Mouse (Mus musculus): ENCODE measurements at regions not wholly inside any gene's neighbourhood (a gene's known extent, or its start where the extent isn't known, plus 50 kb on each side); places are given as distances from the start of the nearest gene placed in this dataset.

DNA sequence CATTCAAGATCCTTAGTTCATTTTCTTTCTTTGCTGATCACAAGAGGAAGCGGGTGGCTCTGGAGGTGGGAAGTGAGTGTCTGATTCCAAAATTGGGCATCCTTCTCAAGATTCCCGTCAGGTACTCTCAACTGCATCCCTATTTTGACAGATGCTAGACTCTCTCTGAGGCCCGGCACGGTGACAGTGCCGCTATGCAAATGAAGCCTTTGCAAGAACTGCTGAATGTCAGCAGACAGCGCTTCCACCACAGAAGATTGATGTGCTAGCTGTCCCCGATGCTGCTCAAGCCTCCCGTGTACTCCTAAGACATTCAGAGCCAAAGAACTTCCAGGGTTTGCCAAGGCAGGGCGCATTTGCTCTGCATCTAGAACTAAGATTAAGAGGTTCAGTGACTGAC lies 50.9 kb upstream of the Cpne4 start:
- no peaks in the 10 kb centered on the region for H3K4me1 ChIP-seq
- DNase-seq (ENCODE audit: low spot score), result no peak
- 63% methylated on average over 9 of the region's 9 CpGs for WGBS

GRCm38 (mm10) chr9:104490696-104491095 lies 56.4 kb upstream of the Cpne4 start:
- no peak overlapping the region for H3K4me3 ChIP-seq
- H3K36me3 ChIP-seq, result no peaks in the 10 kb centered on the region
- no peaks in the 10 kb centered on the region for H3K27me3 ChIP-seq (ENCODE audit: insufficient read depth, poor library complexity, severe bottlenecking)
- no peak for DNase-seq (ENCODE audit: low spot score)
- no peaks in the 10 kb centered on the region for H3K9me3 ChIP-seq
- no peaks in the 10 kb centered on the region for H3K4me1 ChIP-seq
- no peak overlapping the region for H3K27ac ChIP-seq

More for the DNA sequence above, 50.9 kb upstream of the Cpne4 start:
- Histone ChIP-seq H3K36me3 (no peaks in the 10 kb centered on the region), H3K9me3 (no peaks in the 10 kb centered on the region), H3K27me3 (ENCODE audit: insufficient read depth, poor library complexity, severe bottlenecking) (no peaks in the 10 kb centered on the region), H3K27ac (no peak overlapping the region), H3K4me3 (no peak overlapping the region)

DNA sequence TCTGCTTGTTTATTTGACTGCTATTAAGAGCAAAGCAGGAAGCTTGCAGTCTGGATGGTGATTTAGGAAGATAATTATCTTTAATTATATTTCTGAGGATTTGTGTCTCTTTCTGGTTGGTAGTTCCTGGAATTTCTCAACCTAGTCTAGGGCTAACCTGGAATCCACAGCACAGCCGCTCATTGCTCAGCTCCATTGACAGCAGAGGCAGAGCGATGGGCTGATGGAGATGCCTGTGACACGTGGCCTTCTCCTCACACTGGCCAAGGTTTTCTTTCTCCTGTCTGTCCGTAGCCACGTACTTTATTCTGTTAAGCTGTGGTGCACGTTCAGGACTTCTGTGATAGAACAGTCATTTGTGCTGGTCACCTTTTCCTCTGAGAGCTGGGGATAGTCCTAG lies 57.7 kb upstream of the Cpne4 start:
- H3K36me3 ChIP-seq, result no peaks in the 10 kb centered on the region
- WGBS, result 71% methylated on average over 6 of the region's 6 CpGs
- H3K27me3 ChIP-seq (ENCODE audit: insufficient read depth, poor library complexity, severe bottlenecking), result no peaks in the 10 kb centered on the region
- DNase-seq (ENCODE audit: low spot score), result no peak
- H3K4me1 ChIP-seq, result no peaks in the 10 kb centered on the region
- H3K27ac ChIP-seq, result no peak overlapping the region
- H3K9me3 ChIP-seq, result no peaks in the 10 kb centered on the region
- H3K4me3 ChIP-seq, result no peak overlapping the region

DNA sequence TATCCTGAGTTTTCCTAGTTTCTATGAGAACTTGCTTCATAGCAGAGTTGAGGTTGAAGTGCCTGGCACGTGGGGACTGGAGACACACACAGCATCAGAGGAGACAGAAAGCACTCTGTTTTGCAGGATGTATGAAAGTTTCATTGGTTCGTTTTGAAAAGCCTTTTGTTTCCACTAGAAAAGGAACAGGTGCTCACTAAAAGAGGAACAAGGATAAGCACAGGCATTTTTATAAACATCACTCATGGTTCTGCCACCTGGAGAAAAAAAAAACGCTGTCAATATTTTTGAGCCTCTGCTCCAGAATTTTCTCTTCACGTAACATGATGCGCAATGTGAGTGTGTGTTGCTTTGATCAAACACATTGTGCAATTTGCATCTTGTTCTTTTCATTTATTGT lies 64.6 kb upstream of the Cpne4 start:
- no peaks in the 10 kb centered on the region for H3K36me3 ChIP-seq
- H3K27me3 ChIP-seq (ENCODE audit: insufficient read depth, poor library complexity, severe bottlenecking), result no peaks in the 10 kb centered on the region
- H3K9me3 ChIP-seq, result no peaks in the 10 kb centered on the region
- no peaks in the 10 kb centered on the region for H3K4me1 ChIP-seq
- DNase-seq (ENCODE audit: low spot score), result no peak
- H3K27ac ChIP-seq, result no peak overlapping the region
- 72% methylated on average over 5 of the region's 5 CpGs for WGBS
- H3K4me3 ChIP-seq, result no peak overlapping the region

DNA sequence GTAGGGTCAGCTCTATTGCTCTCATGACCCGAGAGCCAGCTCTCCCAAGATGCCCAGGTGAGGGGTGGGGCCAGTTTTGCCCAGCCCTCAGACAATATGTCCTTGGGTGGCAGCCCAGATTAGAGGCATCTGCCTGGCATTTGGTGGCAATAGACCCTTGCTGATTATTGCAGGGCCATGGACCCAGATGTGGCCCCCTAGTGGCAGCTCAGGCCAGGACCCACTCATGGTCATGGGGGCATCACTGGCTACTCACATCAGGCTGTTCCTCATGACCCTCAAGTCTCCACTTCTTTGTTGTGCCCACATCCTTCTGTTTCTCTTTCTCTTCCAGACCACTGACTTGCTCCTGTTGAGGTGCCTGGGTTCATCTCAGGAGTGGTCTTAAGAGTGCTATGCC lies 66.4 kb upstream of the Cpne4 start:
- Histone ChIP-seq H3K4me1 (no peaks in the 10 kb centered on the region), H3K27me3 (ENCODE audit: insufficient read depth, poor library complexity, severe bottlenecking) (no peaks in the 10 kb centered on the region), H3K27ac (no peak overlapping the region), H3K36me3 (no peaks in the 10 kb centered on the region), H3K9me3 (no peaks in the 10 kb centered on the region), H3K4me3 (no peak overlapping the region)
- DNase-seq (ENCODE audit: low spot score), result no peak
- WGBS, result 56% methylated on average over 1 of the region's 1 CpGs

DNA sequence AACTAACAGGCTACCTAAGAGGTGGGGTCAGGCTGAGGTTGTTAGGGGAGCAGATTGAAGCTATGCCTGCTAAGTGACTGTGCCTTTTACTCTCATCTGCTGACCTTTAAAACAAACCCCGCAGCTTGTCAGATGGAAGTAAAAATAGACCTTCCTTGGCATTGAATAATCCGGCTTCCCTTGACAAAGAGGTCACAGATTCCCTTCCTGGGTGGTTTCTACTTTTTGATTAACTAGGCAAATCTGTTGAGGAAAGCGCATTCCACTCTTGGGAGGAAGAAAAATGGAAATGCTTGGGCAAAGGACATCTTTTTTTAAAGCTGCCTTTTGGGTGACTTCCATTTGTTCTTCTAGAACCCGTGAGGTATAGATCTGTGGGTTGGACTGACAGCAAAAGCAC lies 72.3 kb upstream of the Cpne4 start:
- Histone ChIP-seq H3K36me3 (no peaks in the 10 kb centered on the region), H3K4me3 (no peak overlapping the region), H3K9me3 (no peaks in the 10 kb centered on the region), H3K27ac (no peak overlapping the region), H3K27me3 (ENCODE audit: insufficient read depth, poor library complexity, severe bottlenecking) (no peaks in the 10 kb centered on the region), H3K4me1 (no peaks in the 10 kb centered on the region)
- WGBS, result 63% methylated on average over 4 of the region's 4 CpGs
- no peak for DNase-seq (ENCODE audit: low spot score)

GRCm38 (mm10) chr9:104467238-104467637 lies 79.8 kb upstream of the Cpne4 start:
- 59% methylated on average over 1 of the region's 1 CpGs for WGBS

DNA sequence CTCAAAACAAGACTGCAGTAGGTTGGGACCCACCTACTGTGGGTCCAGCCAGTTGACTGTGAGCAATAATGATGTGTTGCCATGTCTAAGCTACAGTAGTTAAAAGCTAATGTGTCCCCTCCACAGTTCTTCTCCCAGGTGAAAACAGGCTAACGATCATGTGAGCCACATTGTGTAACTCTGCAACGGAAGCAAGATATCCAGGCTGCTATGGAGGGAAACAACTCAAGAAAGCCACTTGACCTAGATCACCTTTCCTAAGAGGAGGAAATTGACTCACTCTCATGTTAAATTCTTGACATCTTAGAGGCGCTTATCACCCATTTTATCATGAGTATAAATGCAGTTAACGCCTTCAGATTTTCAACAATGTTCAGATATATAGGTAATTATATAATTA lies 83.4 kb upstream of the Cpne4 start:
- H3K9me3 ChIP-seq, result no peaks in the 10 kb centered on the region
- 68% methylated on average over 4 of the region's 4 CpGs for WGBS
- no peaks in the 10 kb centered on the region for H3K27me3 ChIP-seq (ENCODE audit: insufficient read depth, poor library complexity, severe bottlenecking)
- no peaks in the 10 kb centered on the region for H3K36me3 ChIP-seq
- no peak overlapping the region for H3K4me3 ChIP-seq
- no peak for DNase-seq (ENCODE audit: low spot score)
- H3K4me1 ChIP-seq, result no peaks in the 10 kb centered on the region
- H3K27ac ChIP-seq, result no peak overlapping the region

More at GRCm38 (mm10) chr9:104467238-104467637, 79.8 kb upstream of the Cpne4 start:
- DNase-seq (ENCODE audit: low spot score), result no peak
- Histone ChIP-seq H3K4me1 (no peaks in the 10 kb centered on the region), H3K9me3 (no peaks in the 10 kb centered on the region), H3K4me3 (no peak overlapping the region), H3K27ac (no peak overlapping the region), H3K36me3 (no peaks in the 10 kb centered on the region), H3K27me3 (ENCODE audit: insufficient read depth, poor library complexity, severe bottlenecking) (no peaks in the 10 kb centered on the region)

GRCm38 (mm10) chr9:104460133-104460532 lies 87.0 kb upstream of the Cpne4 start:
- no peak overlapping the region for H3K27ac ChIP-seq
- H3K9me3 ChIP-seq, result no peaks in the 10 kb centered on the region
- H3K4me1 ChIP-seq, result no peaks in the 10 kb centered on the region
- H3K36me3 ChIP-seq, result no peaks in the 10 kb centered on the region
- no peaks in the 10 kb centered on the region for H3K27me3 ChIP-seq (ENCODE audit: insufficient read depth, poor library complexity, severe bottlenecking)
- no peak overlapping the region for H3K4me3 ChIP-seq
- DNase-seq (ENCODE audit: low spot score), result no peak

GRCm38 (mm10) chr9:104457635-104458034 lies 89.5 kb upstream of the Cpne4 start:
- Histone ChIP-seq H3K4me3 (no peak overlapping the region), H3K27ac (no peak overlapping the region), H3K9me3 (no peaks in the 10 kb centered on the region), H3K27me3 (ENCODE audit: insufficient read depth, poor library complexity, severe bottlenecking) (no peaks in the 10 kb centered on the region), H3K36me3 (no peaks in the 10 kb centered on the region), H3K4me1 (no peaks in the 10 kb centered on the region)
- WGBS, result 40% methylated on average over 4 of the region's 4 CpGs
- no peak for DNase-seq (ENCODE audit: low spot score)

DNA sequence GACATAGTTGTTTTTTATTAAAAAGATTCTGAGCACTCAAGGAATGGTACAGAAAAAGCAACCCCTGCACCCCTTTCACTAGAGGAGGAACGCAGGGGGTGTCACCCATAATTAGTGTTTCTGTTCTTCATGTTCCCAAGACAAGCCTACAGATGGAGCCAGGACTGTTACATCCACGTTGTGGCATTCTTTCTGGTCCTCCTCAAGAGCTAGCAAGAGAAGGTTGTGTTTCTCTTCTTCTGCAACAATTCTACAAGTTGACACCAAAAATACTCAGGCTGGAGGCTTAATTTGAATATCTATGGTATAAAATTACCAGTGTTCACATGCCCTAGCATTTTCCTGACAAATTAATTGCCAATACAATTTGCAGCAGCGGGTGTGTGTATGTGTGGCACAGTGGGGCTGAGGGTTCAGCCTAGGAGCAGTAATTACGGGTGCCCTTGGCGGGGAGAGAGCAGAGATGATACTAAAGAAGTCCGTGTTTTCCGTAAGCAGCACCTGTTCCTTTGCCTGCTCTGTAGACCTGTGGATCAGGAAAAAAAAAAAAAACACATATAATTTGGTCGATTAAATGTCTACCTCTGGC lies 98.4 kb upstream of the Cpne4 start:
- no peaks in the 10 kb centered on the region for H3K27me3 ChIP-seq (ENCODE audit: insufficient read depth, poor library complexity, severe bottlenecking)
- WGBS, result 77% methylated on average over 8 of the region's 8 CpGs
- DNase-seq (ENCODE audit: low spot score), result no peak
- no peak overlapping the region for H3K4me3 ChIP-seq
- no peaks in the 10 kb centered on the region for H3K9me3 ChIP-seq
- H3K4me1 ChIP-seq, result no peaks in the 10 kb centered on the region
- no peaks in the 10 kb centered on the region for H3K36me3 ChIP-seq
- no peak overlapping the region for H3K27ac ChIP-seq

DNA sequence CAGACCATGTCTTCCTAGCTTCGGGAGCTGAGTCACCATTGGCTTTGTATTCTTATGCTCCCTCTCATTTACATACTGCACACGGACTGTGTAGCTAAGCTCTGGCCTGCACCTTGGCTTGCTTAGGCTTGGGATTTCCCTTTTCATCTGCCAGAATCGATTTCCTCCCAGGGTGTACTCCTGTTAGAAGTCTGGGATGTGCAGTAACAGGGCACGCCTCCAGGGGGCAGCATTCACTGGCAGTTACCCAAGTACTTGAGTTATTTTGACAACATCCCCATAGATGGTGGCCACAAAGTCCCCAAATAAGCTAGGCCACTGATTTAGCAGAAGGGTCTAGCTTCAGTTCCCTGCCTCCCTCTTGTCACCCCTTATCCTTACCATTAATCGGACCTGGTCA lies 102.2 kb upstream of the Cpne4 start:
- DNase-seq (ENCODE audit: low spot score), result no peak
- Histone ChIP-seq H3K9me3 (no peaks in the 10 kb centered on the region), H3K4me3 (no peak overlapping the region), H3K27ac (no peak overlapping the region), H3K4me1 (no peaks in the 10 kb centered on the region), H3K36me3 (no peaks in the 10 kb centered on the region), H3K27me3 (ENCODE audit: insufficient read depth, poor library complexity, severe bottlenecking) (no peaks in the 10 kb centered on the region)
- WGBS, result 57% methylated on average over 5 of the region's 5 CpGs

DNA sequence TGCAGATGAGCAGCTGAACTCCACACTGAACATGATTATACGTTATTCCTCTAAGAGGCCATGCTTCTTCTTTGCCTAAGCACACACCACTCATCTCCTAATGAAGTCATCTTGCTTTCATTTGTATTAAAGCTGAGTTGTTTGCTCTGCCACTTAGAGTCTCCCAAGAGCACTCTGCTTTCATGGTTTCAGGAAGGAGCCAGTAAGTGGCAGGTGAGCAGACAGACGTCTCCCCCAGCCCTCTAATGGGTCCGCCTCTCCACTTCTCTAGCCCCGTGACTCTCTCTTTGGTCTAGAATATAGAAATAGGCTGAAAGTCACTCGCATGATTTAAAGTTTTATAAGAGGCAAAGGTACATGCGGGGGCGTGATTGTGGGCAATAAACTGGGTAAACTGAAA lies 103.8 kb upstream of the Cpne4 start:
- Histone ChIP-seq H3K4me1 (no peaks in the 10 kb centered on the region), H3K36me3 (no peaks in the 10 kb centered on the region), H3K4me3 (no peak overlapping the region), H3K9me3 (no peaks in the 10 kb centered on the region), H3K27ac (no peak overlapping the region), H3K27me3 (ENCODE audit: insufficient read depth, poor library complexity, severe bottlenecking) (no peaks in the 10 kb centered on the region)
- DNase-seq (ENCODE audit: low spot score), result no peak
- 69% methylated on average over 7 of the region's 7 CpGs for WGBS

DNA sequence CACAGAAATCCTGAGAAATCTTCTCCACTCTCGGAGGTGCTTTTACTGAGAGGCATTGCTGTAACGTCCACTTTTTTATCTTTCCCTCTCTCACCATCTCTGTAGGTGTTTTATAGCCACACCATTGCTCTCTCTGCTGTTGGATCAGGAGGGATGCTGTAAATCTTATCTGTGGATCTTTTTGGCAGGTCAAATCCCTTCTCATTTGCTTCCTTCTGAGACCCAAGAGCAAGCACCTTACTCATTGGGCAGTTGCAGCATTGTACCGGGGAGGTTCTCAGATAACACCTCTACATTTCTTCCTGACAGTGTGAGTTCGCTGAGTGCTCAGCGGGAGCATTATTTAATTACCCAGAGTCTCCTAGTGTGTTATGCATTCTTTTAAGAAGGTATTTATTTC lies 75.5 kb upstream of the Acpp start:
- H3K4me1 ChIP-seq, result peaks cover 8% of the 10 kb centered on the region; the same call in 1 of the 2 replicates
- no peaks in the 10 kb centered on the region for H3K9me3 ChIP-seq
- no peak overlapping the region for H3K27ac ChIP-seq
- DNase-seq (ENCODE audit: low spot score), result no peak
- WGBS, result 34% methylated on average over 5 of the region's 5 CpGs
- H3K4me3 ChIP-seq, result no peak overlapping the region
- no peaks in the 10 kb centered on the region for H3K27me3 ChIP-seq (ENCODE audit: insufficient read depth, poor library complexity, severe bottlenecking)
- H3K36me3 ChIP-seq, result no peaks in the 10 kb centered on the region
